Mouse (Mus musculus): ENCODE results near the gene Tlr5.

DNA sequence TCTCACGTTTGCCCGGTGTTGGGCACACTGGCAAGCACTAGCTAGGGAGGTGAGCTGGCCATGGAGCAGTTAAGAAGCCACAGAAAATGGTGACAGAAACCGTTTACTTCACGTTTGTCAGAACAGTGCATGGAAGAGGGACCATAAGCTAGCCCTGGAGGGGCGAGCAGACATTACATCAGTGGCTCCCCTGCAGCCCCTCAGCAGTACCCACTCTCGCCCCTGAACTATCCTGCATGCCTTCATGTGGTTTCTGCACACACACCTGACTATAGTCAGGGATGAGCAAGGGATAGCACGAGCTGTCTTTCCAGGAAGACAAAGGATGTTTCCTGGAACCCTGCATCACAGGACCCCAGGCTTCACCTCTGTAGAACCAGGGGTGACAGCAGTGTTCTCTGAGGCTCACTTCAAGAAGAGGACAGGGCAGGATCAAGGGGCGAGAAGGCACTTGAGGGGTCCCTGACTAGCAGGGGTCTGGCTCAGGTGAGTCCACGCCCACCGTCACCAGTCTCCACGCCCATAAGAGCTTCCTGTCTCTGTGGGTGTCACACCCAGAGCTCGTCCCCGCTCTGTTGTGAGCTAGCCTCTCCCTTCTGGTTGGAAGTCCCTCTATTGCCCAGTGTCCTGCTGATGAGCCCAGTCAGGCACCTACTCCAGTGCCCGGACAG is 35.6 kb downstream of the Tlr5 start:
- TF ChIP-seq BHLHE40 (IDR thresholded peaks at IDR 0.05; ENCODE audit: low read depth, low read length), result no peak
- TF ChIP-seq CTCF (conservative IDR thresholded peaks at IDR 0.05 in 1 of 2, IDR thresholded peaks at IDR 0.05 in 1 of 2; ENCODE audit: low read depth in 2 of 2, low read length in 2 of 2), result no peak
- no peak for TF ChIP-seq JUND (conservative IDR thresholded peaks at IDR 0.05; ENCODE audit: low read depth, low read length)
- TF ChIP-seq POLR2A (IDR thresholded peaks at IDR 0.05; ENCODE audit: low read depth, low read length), result no peak
- no peak for TF ChIP-seq USF1 (IDR thresholded peaks at IDR 0.05; ENCODE audit: low read depth, low read length)
- no peak for TF ChIP-seq TCF12 (IDR thresholded peaks at IDR 0.05; ENCODE audit: low read depth, low read length)
- TF ChIP-seq JUN (IDR thresholded peaks at IDR 0.05; ENCODE audit: insufficient read depth, low read depth, low read length), result no peak
- TF ChIP-seq MEF2A (IDR thresholded peaks at IDR 0.05; ENCODE audit: borderline replicate concordance, low read depth, low read length), result no peak
- no peak for TF ChIP-seq ETS1 (conservative IDR thresholded peaks at IDR 0.05; ENCODE audit: low read depth, low read length)
- TF ChIP-seq EP300 (IDR thresholded peaks at IDR 0.05; ENCODE audit: low read length), result no peak
- TF ChIP-seq ZNF384 (IDR thresholded peaks at IDR 0.05; ENCODE audit: low read depth, low read length), result no peak
- TF ChIP-seq CHD2 (IDR thresholded peaks at IDR 0.05; ENCODE audit: low read length), result no peak
- TF ChIP-seq SIN3A (IDR thresholded peaks at IDR 0.05; ENCODE audit: low read length), result no peak
- TF ChIP-seq MAZ (IDR thresholded peaks at IDR 0.05; ENCODE audit: low read depth, low read length), result no peak

Measured in CH12.LX (cell line).